Mouse (Mus musculus): Measurements from ENCODE around the gene Slc25a21. TPM values are rescaled to one million over a fixed set of nuclear protein-coding genes. Genes with fewer than 3 reads are reported as not detected.

The Slc25a21 gene
- polyA plus RNA-seq, 1 experiment from 2014 or later, result 1.3 TPM

GRCm38 (mm10) chr12:57194609-57195008 lies 2.7 kb downstream of the Slc25a21 start:
- DNase-seq (ENCODE audit: low spot score) (no peak), ATAC-seq (ENCODE audit: insufficient number of reproducible peaks, low FRiP score, low TSS enrichment, low read depth) (no peak)
- peaks cover 12% of the 10 kb centered on the region for H3K27me3 ChIP-seq (ENCODE audit: control insufficient read depth, insufficient read depth, low read length)
- H3K27ac ChIP-seq (replicated peaks; ENCODE audit: low read depth, low read length), result no peak overlapping the region
- H3K36me3 ChIP-seq (ENCODE audit: control insufficient read depth, insufficient read depth, low read length), result no peaks in the 10 kb centered on the region
- H3K4me3 ChIP-seq (ENCODE audit: low read depth, low read length), result no peak overlapping the region
- H3K4me1 ChIP-seq (ENCODE audit: control insufficient read depth, insufficient read depth, low read length), result no peaks in the 10 kb centered on the region
- no peak overlapping the region for H3K4me2 ChIP-seq (ENCODE audit: low read depth, severe bottlenecking)
- WGBS, result 49% methylated on average over 3 of the region's 3 CpGs
- no peak overlapping the region for H3K9ac ChIP-seq (ENCODE audit: low read length)
- H3K9me3 ChIP-seq (ENCODE audit: control insufficient read depth, low read length), result no peaks in the 10 kb centered on the region

- 89% methylated on average over 4 of the region's 4 CpGs for WGBS
- H3K9me3 ChIP-seq (ENCODE audit: control insufficient read depth, low read length), result no peaks in the 10 kb centered on the region
- ATAC-seq (ENCODE audit: insufficient number of reproducible peaks, low FRiP score, low TSS enrichment, low read depth), result no peak
Observed at GRCm38 (mm10) chr12:57187032-57187431, 10.2 kb downstream of the Slc25a21 start.

GRCm38 (mm10) chr12:57186126-57186525 lies 11.1 kb downstream of the Slc25a21 start:
- H3K36me3 ChIP-seq (ENCODE audit: control insufficient read depth, insufficient read depth, low read length), result no peaks in the 10 kb centered on the region
- H3K4me3 ChIP-seq (ENCODE audit: low read depth, low read length), result no peak overlapping the region
- WGBS, result 80% methylated on average over 2 of the region's 2 CpGs
- H3K9me3 ChIP-seq (ENCODE audit: control insufficient read depth, low read length), result no peaks in the 10 kb centered on the region
- no peaks in the 10 kb centered on the region for H3K4me1 ChIP-seq (ENCODE audit: control insufficient read depth, insufficient read depth, low read length)
- DNase-seq (ENCODE audit: low spot score) (no peak), ATAC-seq (ENCODE audit: insufficient number of reproducible peaks, low FRiP score, low TSS enrichment, low read depth) (no peak)
- no peak overlapping the region for H3K9ac ChIP-seq (ENCODE audit: low read length)
- H3K27me3 ChIP-seq (ENCODE audit: control insufficient read depth, insufficient read depth, low read length), result no peaks in the 10 kb centered on the region
- no peak overlapping the region for H3K27ac ChIP-seq (replicated peaks; ENCODE audit: low read depth, low read length)
- H3K4me2 ChIP-seq (ENCODE audit: low read depth, severe bottlenecking), result no peak overlapping the region

More at GRCm38 (mm10) chr12:57187032-57187431, 10.2 kb downstream of the Slc25a21 start:
- Histone ChIP-seq H3K4me3 (ENCODE audit: low read depth, low read length) (no peak overlapping the region), H3K4me1 (ENCODE audit: control insufficient read depth, insufficient read depth, low read length) (no peaks in the 10 kb centered on the region), H3K4me2 (ENCODE audit: low read depth, severe bottlenecking) (no peak overlapping the region), H3K27me3 (ENCODE audit: control insufficient read depth, insufficient read depth, low read length) (no peaks in the 10 kb centered on the region), H3K36me3 (ENCODE audit: control insufficient read depth, insufficient read depth, low read length) (no peaks in the 10 kb centered on the region), H3K9ac (ENCODE audit: low read length) (no peak overlapping the region), H3K27ac (replicated peaks; ENCODE audit: low read depth, low read length) (no peak overlapping the region)
- DNase-seq (ENCODE audit: low spot score), result no peak

GRCm38 (mm10) chr12:57185475-57185874 lies 11.8 kb downstream of the Slc25a21 start:
- 0% methylated on average over 1 of the region's 1 CpGs for WGBS
- Histone ChIP-seq H3K9me3 (ENCODE audit: control insufficient read depth, low read length) (no peaks in the 10 kb centered on the region), H3K36me3 (ENCODE audit: control insufficient read depth, insufficient read depth, low read length) (no peaks in the 10 kb centered on the region), H3K27ac (replicated peaks; ENCODE audit: low read depth, low read length) (no peak overlapping the region), H3K4me1 (ENCODE audit: control insufficient read depth, insufficient read depth, low read length) (no peaks in the 10 kb centered on the region), H3K4me2 (ENCODE audit: low read depth, severe bottlenecking) (no peak overlapping the region), H3K9ac (ENCODE audit: low read length) (no peak overlapping the region), H3K4me3 (ENCODE audit: low read depth, low read length) (no peak overlapping the region), H3K27me3 (ENCODE audit: control insufficient read depth, insufficient read depth, low read length) (no peaks in the 10 kb centered on the region)
- ATAC-seq (ENCODE audit: insufficient number of reproducible peaks, low FRiP score, low TSS enrichment, low read depth), result no peak
- DNase-seq (ENCODE audit: low spot score), result no peak

GRCm38 (mm10) chr12:57184401-57185147 lies 12.7 kb downstream of the Slc25a21 start:
- Histone ChIP-seq H3K9ac (ENCODE audit: low read length) (no peak overlapping the region), H3K4me1 (ENCODE audit: control insufficient read depth, insufficient read depth, low read length) (no peaks in the 10 kb centered on the region), H3K4me3 (ENCODE audit: low read depth, low read length) (no peak overlapping the region), H3K36me3 (ENCODE audit: control insufficient read depth, insufficient read depth, low read length) (no peaks in the 10 kb centered on the region), H3K4me2 (ENCODE audit: low read depth, severe bottlenecking) (no peak overlapping the region), H3K9me3 (ENCODE audit: control insufficient read depth, low read length) (no peaks in the 10 kb centered on the region), H3K27ac (replicated peaks; ENCODE audit: low read depth, low read length) (no peak overlapping the region), H3K27me3 (ENCODE audit: control insufficient read depth, insufficient read depth, low read length) (no peaks in the 10 kb centered on the region)
- DNase-seq (ENCODE audit: low spot score), result no peak
- no peak for ATAC-seq (ENCODE audit: insufficient number of reproducible peaks, low FRiP score, low TSS enrichment, low read depth)
- 71% methylated on average over 2 of the region's 2 CpGs for WGBS

GRCm38 (mm10) chr12:57179465-57180188 lies 17.6 kb downstream of the Slc25a21 start:
- Histone ChIP-seq H3K4me2 (ENCODE audit: low read depth, severe bottlenecking) (no peak overlapping the region), H3K27ac (replicated peaks; ENCODE audit: low read depth, low read length) (no peak overlapping the region), H3K9me3 (ENCODE audit: control insufficient read depth, low read length) (no peaks in the 10 kb centered on the region), H3K9ac (ENCODE audit: low read length) (no peak overlapping the region), H3K36me3 (ENCODE audit: control insufficient read depth, insufficient read depth, low read length) (no peaks in the 10 kb centered on the region), H3K4me3 (ENCODE audit: low read depth, low read length) (no peak overlapping the region), H3K27me3 (ENCODE audit: control insufficient read depth, insufficient read depth, low read length) (no peaks in the 10 kb centered on the region), H3K4me1 (ENCODE audit: control insufficient read depth, insufficient read depth, low read length) (no peaks in the 10 kb centered on the region)
- DNase-seq (ENCODE audit: low spot score) (no peak), ATAC-seq (ENCODE audit: insufficient number of reproducible peaks, low FRiP score, low TSS enrichment, low read depth) (no peak)
- 63% methylated on average over 5 of the region's 5 CpGs for WGBS

- Histone ChIP-seq H3K27ac (replicated peaks; ENCODE audit: low read depth, low read length) (no peak overlapping the region), H3K4me1 (ENCODE audit: control insufficient read depth, insufficient read depth, low read length) (no peaks in the 10 kb centered on the region), H3K9me3 (ENCODE audit: control insufficient read depth, low read length) (no peaks in the 10 kb centered on the region), H3K27me3 (ENCODE audit: control insufficient read depth, insufficient read depth, low read length) (no peaks in the 10 kb centered on the region), H3K4me3 (ENCODE audit: low read depth, low read length) (no peak overlapping the region), H3K36me3 (ENCODE audit: control insufficient read depth, insufficient read depth, low read length) (no peaks in the 10 kb centered on the region), H3K9ac (ENCODE audit: low read length) (no peak overlapping the region), H3K4me2 (ENCODE audit: low read depth, severe bottlenecking) (no peak overlapping the region)
- no peak for DNase-seq (ENCODE audit: low spot score)
- no peak for ATAC-seq (ENCODE audit: insufficient number of reproducible peaks, low FRiP score, low TSS enrichment, low read depth)
Observed at GRCm38 (mm10) chr12:57178818-57179217, 18.5 kb downstream of the Slc25a21 start.

- H3K27ac ChIP-seq (replicated peaks; ENCODE audit: low read depth, low read length), result no peak overlapping the region
- whole genome bisulfite sequencing, result 89% methylated on average over 2 of the region's 2 CpGs
- ATAC-seq (ENCODE audit: insufficient number of reproducible peaks, low FRiP score, low TSS enrichment, low read depth) (no peak), DNase-seq (ENCODE audit: low spot score) (no peak)
- no peaks in the 10 kb centered on the region; the same call in 1 of the 2 replicates for H3K9me3 ChIP-seq (ENCODE audit: control insufficient read depth, low read length)
- H3K4me3 ChIP-seq (ENCODE audit: low read depth, low read length), result no peak overlapping the region
- H3K9ac ChIP-seq (ENCODE audit: low read length), result no peak overlapping the region
- H3K4me1 ChIP-seq (ENCODE audit: control insufficient read depth, insufficient read depth, low read length), result no peaks in the 10 kb centered on the region; the same call in 1 of the 2 replicates
- H3K4me2 ChIP-seq (ENCODE audit: low read depth, severe bottlenecking), result no peak overlapping the region
- no peaks in the 10 kb centered on the region for H3K27me3 ChIP-seq (ENCODE audit: control insufficient read depth, insufficient read depth, low read length)
- H3K36me3 ChIP-seq (ENCODE audit: control insufficient read depth, insufficient read depth, low read length), result no peaks in the 10 kb centered on the region
Observed at GRCm38 (mm10) chr12:57163294-57163693, 34.0 kb downstream of the Slc25a21 start.

Measured in limb, embryonic 11.5 days (tissue).